Mouse (Mus musculus): ENCODE results near the gene 4933407L21Rik. TPM values are rescaled to one million over a fixed set of nuclear protein-coding genes. Genes with fewer than 3 reads are reported as not detected.
A peak's percentile ranks its signal among the peaks of the same experiment; 100 is the strongest.

4933407L21Rik gene
- 0.22 and 0.29 TPM in 2 replicates for polyA plus RNA-seq (2016; fragmentation: Nextera tagmentation; extraction: Ambion mirVana)

DNA sequence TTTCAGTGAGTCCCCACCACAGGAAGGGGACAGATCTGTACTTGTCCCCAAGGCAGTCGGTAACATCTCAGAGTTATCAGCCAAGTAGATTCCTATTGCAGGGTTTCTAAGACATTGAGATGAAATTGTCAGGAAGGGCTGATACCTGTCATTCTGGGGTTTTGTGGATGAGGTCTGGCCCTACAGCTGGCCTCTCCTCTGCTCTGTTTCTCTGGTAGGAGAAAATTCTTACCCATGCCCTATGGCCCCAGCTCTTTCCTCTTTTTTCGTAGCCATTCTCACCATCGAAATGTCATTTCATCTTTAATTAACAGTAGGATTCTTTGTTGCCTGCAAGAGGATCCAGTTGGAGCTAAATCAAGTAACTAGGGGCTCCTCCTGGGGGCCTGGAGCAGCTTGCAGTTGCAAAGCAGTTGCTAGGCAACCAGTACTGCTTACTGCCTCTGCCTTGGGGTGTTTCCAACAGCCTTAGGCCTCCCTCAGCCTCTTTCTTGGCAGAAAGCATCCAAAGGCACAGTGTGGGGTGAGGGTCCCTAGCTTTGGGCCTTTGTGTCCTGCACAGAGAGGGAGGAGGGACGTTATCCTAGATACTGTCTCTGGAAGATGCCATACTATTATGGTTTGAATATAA, at the start of gene 4933407L21Rik:
Gene 4933407L21Rik, plus strand, starts transcription at position 427 of the 631 bp plus-strand sequence.
- no peak within 1 kb of the TSS for H3K4me3 ChIP-seq
- H3K9me3 ChIP-seq = no peaks in the 10 kb centered on the region
- no peaks in the 10 kb centered on the region for H3K36me3 ChIP-seq
- H3K4me1 ChIP-seq = peaks cover 7% of the 10 kb centered on the region
- H3K27ac ChIP-seq = no peak within 1 kb of the TSS
- no peaks in the 10 kb centered on the region for H3K27me3 ChIP-seq
- 45% methylated on average over 4 of the region's 4 CpGs for WGBS
- H3K9ac ChIP-seq = no peak within 1 kb of the TSS
- H3K4me2 ChIP-seq (replicated peaks) = no peak within 1 kb of the TSS
- peak; percentile 58; the same call in 1 of the 2 replicates for ATAC-seq (ENCODE audit: insufficient number of reproducible peaks, insufficient read depth, low FRiP score, low TSS enrichment)

DNA sequence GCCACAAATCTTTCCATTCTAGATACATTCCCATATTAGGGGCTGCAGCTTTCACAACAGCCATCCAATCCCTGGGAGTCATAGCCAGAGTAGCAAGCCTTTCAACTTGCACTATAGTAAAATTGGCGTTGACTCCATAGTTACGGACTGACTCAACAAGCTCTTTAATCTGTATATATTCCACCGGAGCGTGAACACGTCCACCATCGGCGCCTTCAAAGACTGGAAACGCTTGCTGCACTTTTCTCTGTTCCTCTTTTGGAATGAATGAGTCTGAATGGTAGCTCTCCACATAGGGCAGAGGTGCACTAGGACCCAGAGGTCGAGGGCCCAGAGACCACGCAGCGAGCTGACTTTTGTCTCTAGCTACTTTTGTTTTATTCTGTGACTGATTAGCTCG, 46.3 kb upstream of the 4933407L21Rik start:
- WGBS = 91% methylated on average over 12 of the region's 12 CpGs
- Histone ChIP-seq H3K4me3 (no peak overlapping the region), H3K27me3 (no peaks in the 10 kb centered on the region), H3K36me3 (no peaks in the 10 kb centered on the region), H3K4me2 (replicated peaks) (no peak overlapping the region), H3K9me3 (peaks cover 14% of the 10 kb centered on the region), H3K4me1 (no peaks in the 10 kb centered on the region), H3K9ac (no peak overlapping the region), H3K27ac (no peak overlapping the region)
- ATAC-seq (ENCODE audit: insufficient number of reproducible peaks, insufficient read depth, low FRiP score, low TSS enrichment) = no peak

DNA sequence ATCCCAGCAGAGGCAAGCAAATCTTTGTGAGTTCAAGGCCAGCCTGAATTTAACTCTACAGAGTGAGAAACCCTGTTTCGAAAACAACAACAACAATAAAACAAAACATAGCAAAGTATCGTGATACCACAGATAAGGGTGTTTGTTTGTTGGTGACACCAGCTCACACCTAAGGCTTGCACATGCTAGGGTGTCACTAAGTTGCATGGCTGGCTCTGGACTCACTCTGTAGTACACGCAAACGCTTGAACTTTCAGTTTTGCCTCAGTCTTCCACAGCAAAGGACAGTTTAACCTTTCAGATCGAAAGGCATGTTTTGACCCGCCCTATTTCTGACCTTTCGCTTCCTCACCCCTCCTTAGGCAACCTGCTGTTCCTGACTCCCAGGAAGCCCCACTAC, 41.1 kb upstream of the 4933407L21Rik start:
- no peak overlapping the region for H3K4me2 ChIP-seq (replicated peaks)
- no peaks in the 10 kb centered on the region for H3K36me3 ChIP-seq
- H3K4me1 ChIP-seq = no peaks in the 10 kb centered on the region
- H3K9ac ChIP-seq = no peak overlapping the region
- ATAC-seq (ENCODE audit: insufficient number of reproducible peaks, insufficient read depth, low FRiP score, low TSS enrichment) = no peak
- no peaks in the 10 kb centered on the region for H3K27me3 ChIP-seq
- no peak overlapping the region for H3K4me3 ChIP-seq
- 84% methylated on average over 7 of the region's 7 CpGs for WGBS
- no peak overlapping the region for H3K27ac ChIP-seq
- peaks cover 6% of the 10 kb centered on the region; the same call in 1 of the 2 replicates for H3K9me3 ChIP-seq

DNA sequence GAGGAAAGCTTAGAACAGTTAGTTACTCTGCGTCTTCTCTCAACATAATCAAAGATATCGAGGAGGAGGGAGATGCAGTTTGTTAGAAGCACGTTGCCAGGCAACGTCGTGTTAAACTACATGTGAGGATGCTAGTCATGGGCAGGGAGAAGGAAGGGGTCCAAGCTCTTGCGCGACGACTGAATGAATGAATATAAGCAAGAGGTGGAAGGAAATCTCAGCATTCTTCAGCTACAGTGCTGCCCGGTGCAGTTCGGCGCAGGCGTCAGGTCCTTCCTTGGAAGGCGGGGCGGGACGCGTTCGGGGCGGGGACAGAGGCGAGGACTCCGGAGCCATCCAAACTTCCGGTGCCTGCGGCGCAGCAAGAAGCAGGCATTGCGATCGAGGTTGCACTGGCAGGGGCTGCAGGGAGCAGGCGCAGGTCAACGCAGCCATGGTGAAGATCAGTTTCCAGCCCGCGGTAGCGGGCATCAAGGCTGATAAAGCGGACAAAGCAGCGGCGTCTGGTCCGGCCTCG, 34.0 kb upstream of the 4933407L21Rik start, which contains the start of gene Itm2c:
Gene Itm2c, plus strand, starts transcription at position 51 of the 517 bp plus-strand sequence.
- H3K36me3 ChIP-seq = no peaks in the 10 kb centered on the region
- peaks cover 37% of the 10 kb centered on the region for H3K4me1 ChIP-seq
- peak; percentile 79 for ATAC-seq (ENCODE audit: insufficient number of reproducible peaks, insufficient read depth, low FRiP score, low TSS enrichment)
- no peaks in the 10 kb centered on the region for H3K9me3 ChIP-seq
- peak within 1 kb of the TSS; percentile 84 for H3K9ac ChIP-seq
- peak within 1 kb of the TSS; percentile 82 for H3K4me2 ChIP-seq (replicated peaks)
- peak within 1 kb of the TSS; percentile 78 for H3K4me3 ChIP-seq
- H3K27ac ChIP-seq = peak within 1 kb of the TSS; percentile 96
- under 1% methylated on average over 35 of the region's 35 CpGs for WGBS
- no peaks in the 10 kb centered on the region for H3K27me3 ChIP-seq

DNA sequence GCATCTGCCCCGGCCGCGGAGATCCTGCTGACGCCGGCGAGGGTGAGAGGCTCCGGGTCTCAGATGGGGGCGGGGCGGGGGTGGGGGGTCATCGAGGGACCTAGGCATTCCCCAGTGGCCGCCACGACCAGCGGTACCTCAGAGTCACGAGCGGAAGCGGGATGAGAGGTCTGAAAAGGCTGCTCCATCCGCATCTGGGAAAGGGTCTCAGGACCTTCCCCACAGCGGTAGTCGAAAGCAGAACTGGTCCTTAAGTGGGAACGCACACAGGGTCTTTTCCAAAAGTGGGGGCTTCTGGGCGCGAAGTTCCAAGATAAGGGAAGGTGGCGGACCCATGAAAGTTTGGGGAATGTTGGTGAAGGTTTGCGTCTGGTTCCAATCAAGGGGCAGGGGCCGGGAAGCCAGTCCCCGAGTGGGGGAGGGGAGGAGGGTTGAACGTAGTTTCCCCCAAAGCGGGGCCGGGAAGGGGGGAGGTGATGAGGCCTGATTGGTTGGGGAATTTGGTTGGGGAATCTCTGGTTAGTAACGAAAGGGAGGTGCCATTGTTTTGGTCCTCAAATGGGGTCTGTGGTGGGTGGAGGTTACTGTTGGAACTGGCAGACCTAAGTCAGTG, 33.4 kb upstream of the 4933407L21Rik start:
- H3K4me3 ChIP-seq = peak overlapping the region; percentile 78

DNA sequence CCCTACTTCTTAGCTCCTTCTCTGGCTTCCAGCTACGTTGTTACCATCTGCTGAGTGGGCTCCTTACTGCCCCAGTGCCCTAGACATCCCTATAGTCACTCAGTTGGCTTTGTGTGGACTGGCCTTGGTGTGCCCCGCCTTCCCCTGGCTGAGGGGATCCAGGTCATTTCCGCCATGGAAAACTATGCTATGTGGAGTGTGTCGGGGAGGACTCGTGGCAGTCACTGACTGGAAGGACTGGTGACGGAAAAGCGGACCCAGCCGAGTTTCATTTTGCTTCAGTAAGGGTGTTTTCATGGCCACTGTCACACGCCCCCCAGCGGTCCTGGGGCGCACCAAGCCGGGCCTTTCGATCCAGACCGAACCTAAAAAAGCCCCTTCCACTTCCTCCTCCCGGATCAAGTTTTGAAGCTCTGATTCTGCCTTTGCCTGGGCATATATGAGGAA, 32.9 kb upstream of the 4933407L21Rik start:
- WGBS = 3% methylated on average over 15 of the region's 15 CpGs
- peaks cover 43% of the 10 kb centered on the region for H3K4me1 ChIP-seq
- H3K36me3 ChIP-seq = no peaks in the 10 kb centered on the region

More for the DNA sequence above, 33.4 kb upstream of the 4933407L21Rik start:
- Histone ChIP-seq H3K36me3 (no peaks in the 10 kb centered on the region), H3K27ac (peak overlapping the region; percentile 96), H3K27me3 (no peaks in the 10 kb centered on the region), H3K4me2 (replicated peaks) (peak overlapping the region; percentile 82), H3K9me3 (no peaks in the 10 kb centered on the region), H3K9ac (peak overlapping the region; percentile 84), H3K4me1 (peaks cover 42% of the 10 kb centered on the region)
- peak; percentile 33 for ATAC-seq (ENCODE audit: insufficient number of reproducible peaks, insufficient read depth, low FRiP score, low TSS enrichment)
- under 1% methylated on average over 30 of the region's 30 CpGs for WGBS

DNA sequence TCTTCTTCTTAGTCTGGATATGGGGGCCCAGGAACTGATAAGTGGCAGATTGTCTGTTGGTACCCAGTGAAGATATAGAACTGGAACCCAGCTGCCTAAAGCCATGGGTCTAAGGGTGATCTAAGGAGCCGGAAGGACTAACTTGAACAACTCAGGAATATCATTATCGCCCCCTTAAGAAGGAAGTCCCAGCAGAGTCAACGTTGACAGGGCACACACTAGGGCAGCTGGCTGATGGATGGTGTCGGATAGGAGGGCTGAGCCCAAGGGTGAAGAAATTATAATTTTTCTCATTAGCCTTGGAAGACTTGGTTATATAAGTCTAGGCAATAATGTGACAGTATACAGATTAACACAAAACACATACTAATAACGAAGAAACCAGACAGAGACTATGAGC, 32.2 kb upstream of the 4933407L21Rik start:
- 71% methylated on average over 5 of the region's 5 CpGs for WGBS
- 0 out of 2 replicates have a peak overlapping the region, but pooled peaks have one; percentile 84 for H3K9ac ChIP-seq
- peaks cover 50% of the 10 kb centered on the region for H3K4me1 ChIP-seq

More for the DNA sequence above, 32.9 kb upstream of the 4933407L21Rik start:
- peak; percentile 58 for ATAC-seq (ENCODE audit: insufficient number of reproducible peaks, insufficient read depth, low FRiP score, low TSS enrichment)
- peak overlapping the region; percentile 82 for H3K4me2 ChIP-seq (replicated peaks)
- no peaks in the 10 kb centered on the region for H3K9me3 ChIP-seq
- peak overlapping the region; percentile 84 for H3K9ac ChIP-seq
- H3K27ac ChIP-seq = peak overlapping the region; percentile 96
- peak overlapping the region; percentile 78 for H3K4me3 ChIP-seq
- no peaks in the 10 kb centered on the region for H3K27me3 ChIP-seq

DNA sequence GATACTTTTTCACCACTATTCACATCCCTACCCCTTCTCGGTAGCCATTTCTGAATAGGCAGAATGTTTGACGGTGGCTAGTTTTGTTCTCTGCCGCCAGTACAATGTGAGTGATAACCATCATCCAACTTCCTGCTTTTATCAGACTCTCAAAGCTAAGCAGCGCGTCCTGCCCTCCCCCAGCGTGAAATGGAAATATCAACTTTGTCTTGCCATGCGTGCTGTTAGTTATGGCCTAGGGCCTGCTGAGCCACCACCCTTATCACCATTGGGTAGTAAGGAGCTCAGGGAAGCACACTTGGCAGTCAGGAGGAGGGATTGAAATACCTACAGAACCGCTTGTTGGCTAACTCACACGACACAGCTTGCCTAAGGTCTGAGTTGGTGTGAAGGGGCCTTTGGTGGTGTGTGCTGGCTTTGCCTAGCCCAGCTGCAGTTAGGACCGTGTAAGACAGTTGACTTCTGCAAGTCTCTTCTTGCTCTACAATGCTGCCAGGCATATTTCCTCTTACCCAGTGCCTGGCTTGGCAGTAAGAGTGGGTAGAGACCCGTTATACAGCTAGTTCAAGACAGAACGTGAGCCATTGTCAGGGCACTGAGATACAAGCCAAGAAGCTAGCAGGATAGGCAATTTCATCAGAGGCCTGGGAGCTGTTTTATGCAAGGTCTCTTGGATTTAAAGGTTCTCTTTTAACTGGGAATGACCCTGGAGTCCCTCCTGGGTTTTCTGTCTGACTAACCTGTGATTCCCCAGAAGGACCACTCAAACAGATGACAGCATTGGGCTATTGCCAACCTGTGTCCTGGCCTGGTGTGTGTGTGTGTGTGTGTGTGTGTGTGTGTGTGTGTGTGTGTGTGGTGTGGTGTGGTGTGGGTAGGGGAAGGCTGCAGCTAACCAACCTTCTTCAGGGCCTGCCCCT, 31.2 kb upstream of the 4933407L21Rik start:
- no peaks in the 10 kb centered on the region for H3K36me3 ChIP-seq
- H3K4me1 ChIP-seq = peaks cover 59% of the 10 kb centered on the region
- H3K9me3 ChIP-seq = no peaks in the 10 kb centered on the region
- H3K27me3 ChIP-seq = no peaks in the 10 kb centered on the region
- peak overlapping the region; percentile 82 for H3K4me2 ChIP-seq (replicated peaks)
- H3K4me3 ChIP-seq = peak overlapping the region; percentile 78; the same call in 1 of the 2 replicates
- no peak for ATAC-seq (ENCODE audit: insufficient number of reproducible peaks, insufficient read depth, low FRiP score, low TSS enrichment)
- 53% methylated on average over 12 of the region's 12 CpGs for WGBS
- H3K27ac ChIP-seq = peak overlapping the region; percentile 72
- H3K9ac ChIP-seq = no peak overlapping the region

More for the DNA sequence above, 32.2 kb upstream of the 4933407L21Rik start:
- Histone ChIP-seq H3K27me3 (no peaks in the 10 kb centered on the region), H3K4me3 (peak overlapping the region; percentile 78), H3K4me2 (replicated peaks) (peak overlapping the region; percentile 82), H3K36me3 (no peaks in the 10 kb centered on the region), H3K9me3 (no peaks in the 10 kb centered on the region), H3K27ac (peak overlapping the region; percentile 96; the same call in 1 of the 2 replicates)
- ATAC-seq (ENCODE audit: insufficient number of reproducible peaks, insufficient read depth, low FRiP score, low TSS enrichment) = no peak

DNA sequence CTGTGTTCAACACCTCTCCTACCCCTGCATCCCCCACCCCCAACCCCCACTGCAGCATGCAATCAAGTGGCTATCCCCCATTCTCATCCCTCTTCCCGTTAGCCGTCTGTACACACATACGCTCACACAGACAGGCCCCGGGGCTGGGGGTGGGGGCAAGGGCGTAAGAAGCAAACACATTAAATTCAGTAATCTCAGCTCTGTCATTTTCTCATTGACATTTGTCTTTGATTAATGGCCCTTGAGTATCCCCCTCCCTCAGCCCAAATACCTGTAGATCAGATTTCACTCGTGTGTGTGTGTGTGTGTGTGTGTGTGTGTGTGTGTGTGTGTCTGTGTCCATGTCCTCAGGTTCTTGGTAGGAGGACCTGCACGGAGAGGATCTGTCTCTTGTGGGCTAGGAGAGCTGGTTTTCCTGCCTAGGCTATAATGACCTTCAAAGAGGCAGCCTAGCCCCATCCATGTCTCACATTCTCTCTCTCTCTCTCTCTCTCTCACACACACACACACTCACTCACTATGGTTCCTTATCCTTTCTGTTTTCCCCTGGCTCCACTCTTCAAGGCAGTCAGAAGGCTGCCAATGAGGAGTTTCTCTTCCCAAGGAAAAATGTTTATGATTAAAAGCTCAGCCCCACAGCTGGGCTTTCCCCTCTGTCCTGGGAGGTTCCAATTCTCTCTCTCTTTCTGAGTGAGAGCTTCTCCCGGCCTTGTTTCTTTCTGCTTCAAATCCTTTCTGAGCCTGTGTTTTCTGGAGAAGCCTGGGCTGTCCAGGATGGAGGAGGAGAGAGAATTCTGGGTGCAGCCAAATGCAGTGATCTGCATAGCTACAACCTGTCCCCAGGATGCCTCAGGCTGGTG, 30.2 kb upstream of the 4933407L21Rik start:
- H3K9ac ChIP-seq = no peak overlapping the region
- ATAC-seq (ENCODE audit: insufficient number of reproducible peaks, insufficient read depth, low FRiP score, low TSS enrichment) = no peak
- H3K9me3 ChIP-seq = no peaks in the 10 kb centered on the region
- peaks cover 64% of the 10 kb centered on the region for H3K4me1 ChIP-seq
- 12% methylated on average over 8 of the region's 8 CpGs for WGBS
- peaks cover 4% of the 10 kb centered on the region for H3K36me3 ChIP-seq
- peak overlapping the region; percentile 72 for H3K27ac ChIP-seq
- no peaks in the 10 kb centered on the region for H3K27me3 ChIP-seq
- peak overlapping the region; percentile 82 for H3K4me2 ChIP-seq (replicated peaks)
- H3K4me3 ChIP-seq = 0 out of 2 replicates have a peak overlapping the region, but pooled peaks have one; percentile 4

DNA sequence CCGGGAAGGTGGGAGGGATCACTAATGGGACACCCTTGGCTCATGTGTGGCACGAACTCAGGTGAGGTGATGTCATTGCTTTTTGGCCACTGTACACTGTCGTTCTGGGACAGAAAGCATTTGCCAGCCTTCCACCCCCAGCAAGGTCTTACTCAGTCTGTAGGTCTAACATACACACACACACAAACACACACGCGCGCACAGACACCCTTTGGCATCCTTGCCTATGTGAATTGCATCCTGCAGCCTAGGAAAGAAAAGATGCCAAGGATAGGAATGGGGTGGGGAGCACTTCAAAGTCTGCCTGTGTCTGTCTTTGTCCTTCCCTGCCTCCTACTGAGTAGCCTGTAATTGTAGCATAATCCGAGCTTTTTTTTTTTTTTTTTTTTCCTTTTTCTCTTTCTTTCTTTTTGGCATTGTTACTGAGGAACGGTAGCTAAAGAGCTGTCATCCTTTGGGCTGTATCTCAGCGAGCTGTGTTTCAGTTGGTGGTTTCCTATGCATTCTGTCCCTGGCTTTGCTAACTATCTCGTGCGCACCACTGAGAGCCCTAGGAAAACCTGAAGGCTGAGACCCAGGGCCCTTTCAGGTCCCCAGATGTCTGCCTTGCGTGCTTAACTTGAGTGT, 29.4 kb upstream of the 4933407L21Rik start:
- H3K4me3 ChIP-seq = 0 out of 2 replicates have a peak overlapping the region, but pooled peaks have one; percentile 4
- no peak overlapping the region for H3K9ac ChIP-seq
- peak overlapping the region; percentile 72 for H3K27ac ChIP-seq
- no peaks in the 10 kb centered on the region for H3K9me3 ChIP-seq
- no peak for ATAC-seq (ENCODE audit: insufficient number of reproducible peaks, insufficient read depth, low FRiP score, low TSS enrichment)
- WGBS = 34% methylated on average over 12 of the region's 12 CpGs
- H3K27me3 ChIP-seq = no peaks in the 10 kb centered on the region
- peaks cover 12% of the 10 kb centered on the region for H3K36me3 ChIP-seq
- peak overlapping the region; percentile 82 for H3K4me2 ChIP-seq (replicated peaks)
- peaks cover 64% of the 10 kb centered on the region for H3K4me1 ChIP-seq

All from embryonic facial prominence, embryonic 12.5 days (tissue).